Mouse (Mus musculus): Measurements from ENCODE around the gene Pde4b.

GRCm38 (mm10) chr4:102440119-102440481 lies 352.8 kb downstream of the Pde4b start:
- TF ChIP-seq CTCF (IDR thresholded peaks at IDR 0.05; ENCODE audit: low read depth, low read length) (no peak), EP300 (IDR thresholded peaks at IDR 0.05; ENCODE audit: insufficient read depth, low read depth, low read length) (no peak)

All from ES-Bruce4 (cell line).